Mouse (Mus musculus) c-Kit-negative CD71-positive TER-119-positive erythroid progenitor cells, embryonic 14.5 days (primary cell): ENCODE results near the gene Trpm3.
"Not testable (repeated sequence)": the region's sequence is repeated elsewhere in the genome, so short reads cannot be mapped to it uniquely, and the experiment has no call there.

Source experiments
- DNase-seq: peaks from one replicate; pipeline ENCODE4 v3.0.0-alpha.2; 2013; ENCODE audit warnings: low read depth, low spot score

The Trpm3 gene

GRCm38 (mm10) chr19:22847696-22848095 is 708.9 kb downstream of the Trpm3 start:
- no peak for DNase-seq

- DNase-seq = no peak
Observed at GRCm38 (mm10) chr19:22848251-22848650, 709.4 kb downstream of the Trpm3 start.

GRCm38 (mm10) chr19:22848783-22849576 is 710.1 kb downstream of the Trpm3 start:
- no peak for DNase-seq

- not testable (repeated sequence) for DNase-seq
Observed at GRCm38 (mm10) chr19:22851423-22851822, 712.6 kb downstream of the Trpm3 start.

- no peak for DNase-seq
Observed at GRCm38 (mm10) chr19:22859644-22860043, 720.8 kb downstream of the Trpm3 start.

- DNase-seq = no peak
Observed at GRCm38 (mm10) chr19:22867456-22867855, 728.6 kb downstream of the Trpm3 start.

GRCm38 (mm10) chr19:22869853-22870252 is 731.0 kb downstream of the Trpm3 start:
- DNase-seq = no peak

GRCm38 (mm10) chr19:22872456-22872855 is 733.6 kb downstream of the Trpm3 start:
- DNase-seq = no peak

- DNase-seq = no peak
Observed at GRCm38 (mm10) chr19:22880199-22880598, 741.4 kb downstream of the Trpm3 start.

GRCm38 (mm10) chr19:22882670-22883111 is 743.8 kb downstream of the Trpm3 start:
- no peak for DNase-seq

- no peak for DNase-seq
Observed at GRCm38 (mm10) chr19:22883154-22883553, 744.3 kb downstream of the Trpm3 start.

GRCm38 (mm10) chr19:22883744-22884317 is 745.0 kb downstream of the Trpm3 start:
- DNase-seq = peak; percentile 12

- no peak for DNase-seq
Observed at GRCm38 (mm10) chr19:22884357-22884756, 745.5 kb downstream of the Trpm3 start.

GRCm38 (mm10) chr19:22885051-22885450 is 746.2 kb downstream of the Trpm3 start:
- DNase-seq = no peak

GRCm38 (mm10) chr19:22901892-22902291 is 763.0 kb downstream of the Trpm3 start:
- DNase-seq = no peak

GRCm38 (mm10) chr19:22902386-22902785 is 763.5 kb downstream of the Trpm3 start:
- DNase-seq = no peak

- DNase-seq = no peak
Observed at GRCm38 (mm10) chr19:22905066-22905482, 766.2 kb downstream of the Trpm3 start.

GRCm38 (mm10) chr19:22910686-22911085 is 771.8 kb downstream of the Trpm3 start:
- no peak for DNase-seq

- no peak for DNase-seq
Observed at GRCm38 (mm10) chr19:22912971-22913370, 774.1 kb downstream of the Trpm3 start.

- no peak for DNase-seq
Observed at GRCm38 (mm10) chr19:22915868-22916642, 777.2 kb downstream of the Trpm3 start.

GRCm38 (mm10) chr19:22916643-22917344 is 777.9 kb downstream of the Trpm3 start:
- no peak for DNase-seq

- DNase-seq = no peak
Observed at GRCm38 (mm10) chr19:22917345-22917735, 778.5 kb downstream of the Trpm3 start.
